Mouse (Mus musculus): Measurements from ENCODE around the gene Faap24.

The Faap24 gene

DNA sequence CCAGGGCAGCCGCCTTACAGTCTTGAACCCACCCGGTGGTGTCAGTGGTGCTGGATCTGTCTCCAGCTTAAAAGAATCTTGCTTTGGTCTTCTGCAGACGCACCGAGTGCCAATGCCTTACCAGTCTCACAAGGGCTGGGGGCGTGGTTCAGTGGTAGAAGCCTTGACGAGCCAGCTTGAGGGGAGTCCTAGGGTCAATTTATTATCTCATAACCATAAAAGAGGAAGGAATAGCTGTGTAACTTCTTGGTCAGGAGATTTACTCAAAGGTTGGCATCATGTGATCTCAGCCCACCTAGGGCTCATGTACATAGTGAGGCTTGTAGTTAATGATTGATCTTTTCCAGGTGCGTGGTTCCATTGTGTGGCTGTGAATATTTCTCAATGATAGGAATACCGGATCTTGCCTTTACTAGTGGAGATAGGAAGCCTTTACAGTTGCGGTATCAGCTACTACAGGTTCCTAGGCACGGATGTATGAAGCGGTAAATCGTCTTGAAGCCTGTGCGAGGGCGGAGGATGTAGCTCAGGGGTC lies 24.1 kb downstream of the Faap24 start:
- in situ Hi-C loops (cut with MboI; ENCODE audit: unreplicated experiment in 2 of 2), result no loop called here

DNA sequence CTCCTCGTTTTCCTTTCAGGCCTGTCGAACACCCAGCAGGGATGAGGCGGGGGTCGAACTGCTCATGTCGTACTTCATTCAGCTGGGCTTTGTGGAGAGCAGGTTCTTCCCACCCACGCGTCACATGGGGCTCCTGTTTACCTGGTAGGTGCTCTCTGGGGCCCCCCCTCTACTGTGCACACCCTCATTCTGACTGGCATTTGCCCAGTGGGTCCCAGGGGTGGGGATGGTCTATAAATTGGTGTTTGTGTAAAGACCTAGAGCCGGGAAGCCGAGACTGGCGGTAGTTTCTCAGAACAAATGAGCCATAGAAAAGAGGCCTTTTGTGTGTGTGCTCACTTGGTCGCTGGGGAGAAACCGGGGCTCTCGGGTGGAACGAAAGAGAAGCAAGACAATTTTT lies 25.5 kb downstream of the Faap24 start:
- in situ Hi-C loops (cut with MboI; ENCODE audit: unreplicated experiment in 2 of 2), result no loop called here

DNA sequence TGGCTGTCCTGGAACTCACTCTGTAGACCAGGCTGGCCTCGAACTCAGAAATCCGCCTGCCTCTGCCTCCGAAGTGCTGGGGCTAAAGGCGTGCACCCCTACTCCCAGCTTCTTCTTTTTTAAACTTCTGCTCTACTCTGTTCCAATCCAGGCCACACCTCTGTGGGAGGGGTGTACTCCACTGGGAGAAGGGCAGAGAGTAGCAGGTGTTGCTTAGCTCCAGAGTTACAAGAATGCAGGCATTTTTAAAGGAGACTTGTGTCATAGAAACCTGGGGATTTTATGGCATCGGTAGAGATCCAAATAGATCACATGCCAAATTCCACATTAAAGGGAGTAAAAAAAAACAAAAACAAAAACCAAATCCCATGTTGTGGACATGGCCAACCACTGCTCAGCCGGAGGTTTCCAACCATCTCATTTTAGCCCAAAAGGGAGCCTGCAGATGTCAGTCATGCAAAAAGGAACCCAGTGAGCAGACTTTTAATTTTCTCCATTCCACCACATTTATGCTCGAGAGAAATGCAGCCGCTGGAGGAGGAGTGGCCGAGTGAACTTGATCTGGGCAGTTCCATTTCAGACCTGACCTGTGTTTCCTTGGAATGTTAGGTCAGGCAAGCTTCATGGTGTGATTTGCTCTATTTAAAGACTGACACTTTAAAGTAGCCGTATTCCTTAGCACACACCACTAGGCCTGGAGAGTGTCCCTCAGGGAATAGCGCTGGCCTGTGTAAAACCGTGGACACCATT lies 31.3 kb downstream of the Faap24 start:
- in situ Hi-C loops (cut with MboI; ENCODE audit: unreplicated experiment in 2 of 2), result no loop called here

DNA sequence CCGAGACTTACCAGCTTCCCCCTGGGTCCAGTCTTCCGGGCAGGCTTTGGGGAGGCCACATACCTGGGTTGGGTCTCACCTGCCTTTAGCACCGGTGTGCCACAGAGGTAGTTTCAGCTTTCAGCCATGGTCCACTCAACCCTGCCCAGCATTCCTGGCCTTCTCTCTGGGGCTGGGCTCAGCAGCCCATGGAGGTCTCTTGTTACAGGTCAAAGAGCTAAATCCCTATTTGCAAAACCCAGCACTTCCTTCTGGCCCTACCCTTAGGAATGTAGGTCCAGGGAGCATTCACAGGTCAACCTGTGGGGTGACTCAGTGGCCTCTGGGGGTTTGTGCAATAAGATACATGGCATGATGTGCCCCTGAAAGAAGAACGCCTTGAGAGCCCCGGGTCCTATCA lies 33.8 kb downstream of the Faap24 start:
- in situ Hi-C loops (cut with MboI; ENCODE audit: unreplicated experiment in 2 of 2), result no loop called here

DNA sequence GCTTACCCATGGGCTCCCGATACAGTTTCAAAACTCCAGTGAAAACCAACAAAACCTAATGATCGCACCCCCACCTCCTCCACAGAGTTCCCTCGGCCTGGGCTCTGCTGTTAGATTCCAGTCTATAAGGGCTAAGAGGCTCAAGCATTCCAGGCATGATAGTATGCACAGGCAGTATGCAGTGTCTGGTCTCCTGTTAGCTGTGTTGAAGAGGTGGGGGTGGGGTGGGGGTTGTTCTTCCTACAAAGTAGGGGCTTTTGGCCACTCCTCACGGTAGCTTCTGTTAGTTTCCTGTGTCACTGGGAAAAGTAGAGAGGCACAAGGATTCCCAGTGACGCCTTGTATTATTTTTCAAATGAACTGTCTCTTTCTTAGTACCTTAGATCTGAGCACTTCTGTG lies 34.4 kb downstream of the Faap24 start:
- in situ Hi-C loops (cut with MboI; ENCODE audit: unreplicated experiment in 2 of 2), result no loop called here

DNA sequence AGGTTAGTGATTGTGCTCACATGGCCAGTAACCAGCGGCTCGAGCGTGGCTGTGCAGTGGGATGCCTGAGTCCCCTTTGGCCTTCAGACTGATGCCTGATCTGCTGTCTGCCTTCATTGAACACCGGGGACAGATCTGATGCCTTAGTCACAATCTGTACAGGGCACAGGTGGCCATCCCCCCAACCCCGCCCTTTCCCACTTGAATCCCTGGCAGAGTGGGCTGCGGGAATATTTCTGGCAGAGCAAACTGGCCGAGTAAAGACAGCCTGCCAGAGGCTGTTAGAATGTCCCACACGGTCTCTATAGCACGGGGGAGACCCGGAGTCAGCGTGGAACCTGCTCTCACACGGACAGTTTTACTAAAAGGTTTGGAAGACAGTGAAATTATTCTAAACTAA lies 39.0 kb downstream of the Faap24 start:
- in situ Hi-C loops (cut with MboI; ENCODE audit: unreplicated experiment in 2 of 2), result no loop called here

DNA sequence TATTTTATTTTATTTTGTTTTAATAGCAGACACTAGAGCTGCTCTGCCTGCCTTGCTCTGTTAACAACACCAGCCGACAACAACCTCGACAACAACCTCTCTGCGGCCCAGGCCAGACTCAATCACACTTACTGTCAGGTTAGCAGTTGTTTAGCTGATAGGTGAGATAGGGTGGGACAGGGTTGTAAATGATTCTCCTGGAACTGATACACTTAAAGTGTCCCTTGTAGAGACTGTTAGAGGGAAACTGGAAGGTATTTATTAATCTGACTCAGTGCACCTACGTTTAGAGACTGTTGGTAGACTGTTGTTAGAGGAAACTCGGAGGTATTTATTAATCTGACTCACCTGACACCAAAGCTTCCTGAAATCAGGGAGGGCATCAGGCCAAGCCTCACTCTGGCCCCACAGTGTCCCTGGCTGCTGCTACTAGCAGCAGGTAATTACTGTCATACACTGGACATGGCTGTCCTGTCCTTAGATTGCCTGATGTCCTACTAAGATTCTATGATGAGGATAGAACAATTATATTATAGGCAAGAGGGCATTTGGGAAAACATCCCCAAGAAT lies 41.2 kb downstream of the Faap24 start:
- in situ Hi-C loops (cut with MboI; ENCODE audit: unreplicated experiment in 2 of 2), result no loop called here

DNA sequence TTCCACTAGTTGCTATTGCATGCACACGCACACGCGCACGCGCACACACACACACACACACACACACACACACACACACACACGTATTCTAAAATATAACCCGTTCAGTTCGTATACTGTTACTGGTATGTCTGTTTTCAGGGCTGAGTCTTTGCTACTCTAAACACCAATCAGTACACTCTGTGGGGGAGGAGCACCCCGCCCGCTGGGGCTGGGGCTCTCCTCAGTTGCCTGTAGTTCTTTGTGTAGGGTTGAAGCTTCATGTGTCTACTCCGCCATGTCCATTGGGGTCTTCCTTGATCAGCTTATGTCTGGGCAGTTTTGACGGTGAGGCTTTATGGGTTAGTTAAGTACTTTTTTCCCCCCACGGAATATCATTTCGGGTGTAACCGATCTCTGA lies 43.3 kb downstream of the Faap24 start:
- in situ Hi-C loops (cut with MboI; ENCODE audit: unreplicated experiment in 2 of 2), result no loop called here

DNA sequence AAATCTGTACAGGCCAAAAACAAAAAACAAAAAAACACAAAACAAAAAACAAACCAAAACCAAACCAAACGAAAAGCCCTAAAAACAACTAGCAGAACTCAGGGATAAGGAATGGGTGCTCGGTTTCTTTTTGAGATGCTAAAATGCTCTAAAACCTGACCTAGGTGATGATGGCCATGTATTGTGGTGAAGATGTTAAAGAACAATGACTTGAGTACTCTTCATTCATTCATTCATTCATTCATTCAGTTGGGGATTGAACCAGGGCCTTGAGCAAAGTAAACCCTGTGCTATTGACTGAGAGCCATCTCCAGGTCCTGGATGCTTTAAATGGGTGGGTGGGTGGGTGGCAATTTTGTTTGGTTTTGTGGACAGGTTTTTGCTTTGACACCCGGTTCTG lies 45.5 kb downstream of the Faap24 start:
- in situ Hi-C loops (cut with MboI; ENCODE audit: unreplicated experiment in 2 of 2), result no loop called here

DNA sequence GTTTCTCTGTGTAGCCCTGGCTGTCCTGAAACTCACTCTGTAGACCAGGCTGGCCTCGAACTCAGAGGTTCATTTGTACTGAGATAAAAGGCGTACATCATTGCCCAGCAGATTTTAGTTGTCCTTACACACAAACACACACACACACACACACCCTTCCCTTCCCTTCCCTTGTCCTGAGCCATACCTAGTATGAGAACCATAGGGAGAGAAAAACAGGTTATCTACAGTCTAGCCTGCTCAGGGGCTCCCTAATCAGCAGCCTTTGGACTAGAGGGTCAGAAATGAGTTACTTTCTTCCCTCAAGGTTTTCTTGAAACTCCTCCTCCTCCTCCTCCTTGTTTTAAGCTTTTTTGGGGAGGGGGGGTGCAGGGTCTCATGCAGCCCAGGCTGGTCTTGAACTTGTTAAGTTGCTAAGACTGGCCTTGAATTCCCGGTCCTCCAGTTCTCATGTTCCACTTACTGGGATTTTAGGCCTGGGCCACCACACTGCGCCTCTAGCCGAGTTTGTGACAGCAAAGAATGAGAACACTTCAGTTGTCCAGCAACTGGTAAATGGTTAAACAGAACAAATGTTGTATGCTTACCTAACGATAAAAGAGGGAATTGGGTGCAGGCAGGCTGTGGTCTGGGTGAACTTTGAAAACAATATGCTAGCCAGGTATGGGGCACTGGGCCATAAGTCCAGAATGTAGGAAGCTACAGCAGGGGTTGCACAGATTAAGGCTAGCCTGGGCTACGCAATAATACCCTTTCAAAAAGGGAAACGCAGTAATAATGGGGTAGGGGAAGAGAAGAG lies 46.6 kb downstream of the Faap24 start:
- in situ Hi-C loops (cut with MboI; ENCODE audit: unreplicated experiment in 2 of 2), result no loop called here

DNA sequence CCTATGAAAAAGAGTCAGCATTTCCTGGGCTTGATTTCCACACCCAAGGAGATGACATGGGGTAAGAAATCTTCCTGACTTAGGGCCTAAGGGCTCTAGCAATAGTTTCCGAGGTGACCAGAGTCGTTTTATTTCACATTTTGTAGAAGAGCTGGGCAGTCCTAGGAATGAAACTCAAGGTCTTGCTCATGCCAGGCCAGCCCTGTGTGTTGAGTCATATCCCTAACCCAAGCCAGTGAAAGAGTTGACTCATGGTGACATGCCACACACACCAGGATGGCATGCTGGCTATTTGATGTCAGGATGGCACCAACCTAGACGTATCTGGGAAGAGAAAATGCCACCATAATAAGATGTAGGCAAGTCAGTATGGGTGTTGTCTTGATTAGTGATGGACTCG lies 47.6 kb downstream of the Faap24 start:
- in situ Hi-C loops (cut with MboI; ENCODE audit: unreplicated experiment in 2 of 2), result no loop called here

DNA sequence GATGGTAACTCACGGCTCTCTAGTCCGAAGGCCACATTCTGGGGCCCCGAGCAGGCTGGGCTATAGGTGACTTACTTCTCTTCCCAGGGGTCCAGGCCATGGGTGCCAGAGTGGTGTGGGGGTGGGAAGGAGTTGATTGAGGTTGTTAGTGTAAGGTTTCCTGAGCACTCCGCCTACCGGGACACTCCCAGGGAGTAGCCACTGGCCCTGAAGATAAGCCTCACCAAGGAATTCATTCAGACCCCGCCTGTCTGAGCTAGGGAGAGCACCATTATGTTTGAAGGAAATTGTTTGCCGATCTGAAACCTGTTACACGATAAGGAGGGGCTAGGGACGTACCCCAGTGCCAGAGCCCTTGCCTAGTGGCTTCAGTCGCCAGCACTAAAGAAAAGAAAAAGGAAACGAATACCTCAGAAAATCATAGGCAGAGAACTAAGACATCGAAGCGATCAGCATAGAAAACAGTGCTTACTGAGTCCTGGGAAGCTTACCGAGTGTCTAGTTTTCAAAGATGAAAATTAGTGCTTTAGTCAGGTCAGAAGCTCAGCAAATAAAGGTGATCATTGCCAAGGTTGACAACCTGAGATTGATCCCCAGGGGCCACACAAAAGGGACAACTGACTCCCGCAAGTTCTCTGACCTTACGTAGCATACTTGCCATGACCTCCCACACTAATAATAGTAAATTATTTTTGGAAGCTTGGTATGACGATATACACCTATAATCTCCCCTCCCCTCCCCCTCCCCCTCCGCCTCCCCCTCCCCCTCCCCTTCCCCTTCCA lies 48.5 kb downstream of the Faap24 start:
- in situ Hi-C loops (cut with MboI; ENCODE audit: unreplicated experiment in 2 of 2), result no loop called here

DNA sequence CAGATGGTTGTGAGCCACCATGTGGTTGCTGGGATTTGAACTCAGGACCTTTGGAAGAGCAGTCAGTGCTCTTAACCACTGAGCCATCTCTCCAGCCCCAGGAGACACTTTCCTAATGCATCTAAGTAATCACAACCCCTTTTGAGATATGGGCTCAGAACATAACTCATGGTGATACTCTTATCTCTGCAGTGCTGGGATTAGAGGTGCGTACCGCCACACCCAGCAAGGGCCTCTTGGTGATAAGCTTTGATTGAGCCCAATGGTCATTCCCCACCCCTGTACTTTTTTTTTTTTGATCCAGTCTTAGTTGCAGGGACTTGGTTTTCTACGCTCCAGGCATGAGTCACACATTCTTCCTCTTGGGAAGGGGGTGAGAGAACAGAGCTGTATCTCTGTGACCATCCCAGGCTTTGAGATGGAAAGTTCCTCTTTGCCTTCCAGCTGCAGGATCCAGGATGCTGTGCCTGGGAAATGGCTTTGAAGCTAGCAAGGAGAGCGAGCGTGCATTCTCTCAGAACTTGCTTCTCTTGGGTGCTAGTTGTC lies 51.8 kb downstream of the Faap24 start:
- in situ Hi-C loops (cut with MboI; ENCODE audit: unreplicated experiment in 2 of 2), result no loop called here

DNA sequence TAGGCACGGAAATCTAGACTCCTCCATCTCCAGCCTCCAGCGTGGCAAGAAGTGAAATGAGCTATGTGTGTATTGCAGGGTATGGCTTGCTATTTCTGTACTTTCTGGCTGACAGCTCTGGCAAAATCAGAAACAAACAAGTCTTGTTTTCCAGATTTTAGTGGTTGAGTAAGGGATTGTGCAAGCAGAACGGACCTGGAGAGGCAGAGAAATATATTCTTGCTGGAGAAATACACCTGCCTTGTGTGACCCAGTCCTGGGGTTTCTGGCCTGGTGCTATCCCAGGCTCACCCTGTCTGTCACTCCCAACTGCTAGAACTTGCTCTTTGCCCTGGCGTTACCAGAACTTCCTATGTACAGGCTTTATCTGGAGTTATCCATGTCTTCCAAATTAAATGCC lies 54.1 kb downstream of the Faap24 start:
- in situ Hi-C loops (cut with MboI; ENCODE audit: unreplicated experiment in 2 of 2), result no loop called here

All from v-Abl transformed pro-B cells (cell line).